Mouse (Mus musculus) neural tube, embryonic 15.5 days (tissue): ENCODE results near the gene Vkorc1. TPM values are rescaled to one million over a fixed set of nuclear protein-coding genes. Genes with fewer than 3 reads are reported as not detected.

Experiments
- ATAC-seq: fragments of 200-750 bp; cut with Nextera tagmentation; 2 replicates; pipeline ENCODE4 v1.8.0; 2017; ENCODE audit warnings: mild to moderate bottlenecking, moderate TSS enrichment, moderate library complexity; ENCODE audit not compliant: low FRiP score
- H3K27ac ChIP-seq: fragments of 300-500 bp; sonication (generic); replicated peaks from 2 replicates; pipeline ENCODE4 v1.5.1; 2015; ENCODE audit warnings: mild to moderate bottlenecking, inconsistent platforms
- H3K27me3 ChIP-seq: fragments of 300-500 bp; sonication (generic); replicated peaks from 2 replicates; pipeline ENCODE4 v1.6.1; 2015; ENCODE audit warnings: inconsistent platforms
- H3K36me3 ChIP-seq: fragments of 300-500 bp; sonication (generic); 2 replicates; pipeline ENCODE4 v1.6.1; 2015; ENCODE audit warnings: inconsistent platforms
- H3K4me1 ChIP-seq: fragments of 300-500 bp; sonication (generic); 2 replicates; pipeline ENCODE4 v1.6.1; 2015; ENCODE audit warnings: inconsistent platforms
- H3K4me2 ChIP-seq: fragments of 300-500 bp; sonication (generic); 2 replicates; pipeline ENCODE4 v1.6.1; 2015; ENCODE audit warnings: inconsistent platforms, mild to moderate bottlenecking, moderate library complexity
- H3K4me3 ChIP-seq: fragments of 300-500 bp; sonication (generic); replicated peaks from 2 replicates; pipeline ENCODE4 v1.5.1; 2015; ENCODE audit warnings: mild to moderate bottlenecking, inconsistent platforms
- H3K9ac ChIP-seq: fragments of 300-500 bp; sonication (generic); replicated peaks from 2 replicates; pipeline ENCODE4 v1.6.1; 2015; ENCODE audit warnings: mild to moderate bottlenecking, inconsistent platforms
- H3K9me3 ChIP-seq: fragments of 300-500 bp; sonication (generic); replicated peaks from 2 replicates; pipeline ENCODE4 v1.6.1; 2016; ENCODE audit warnings: inconsistent platforms
- WGBS: fragments of 180-500 bp; shearing (Covaris S2); methylation state at CpG from one replicate; pipeline ENCODE4 v1.1.7; 2015; ENCODE audit warnings: mixed read lengths; 5-methylcytosine and 5-hydroxymethylcytosine counted together
- polyA plus RNA-seq: library from polyadenylated mRNA; unstranded; fragments of >200 nt; fragmentation: Nextera tagmentation; extraction: Ambion mirVana; gene quantifications from 2 replicates; pipeline ENCODE4 v1.2.1, GENCODE M21; 2015

Gene Vkorc1
- polyA plus RNA-seq, 1 experiment from 2014 or later = 96.0 TPM

GRCm38 (mm10) chr7:127890798-127891197, 4.6 kb downstream of the Vkorc1 start, which contains the start of gene Prss53:
Gene Prss53 (minus strand): TSS chr7:127890970.
- no peak within 1 kb of the TSS for H3K4me3 ChIP-seq
- H3K9me3 ChIP-seq = no peaks in the 10 kb centered on the region
- WGBS = 44% methylated on average over 4 of the region's 4 CpGs
- no peaks in the 10 kb centered on the region for H3K27me3 ChIP-seq
- H3K9ac ChIP-seq = no peak within 1 kb of the TSS
- ATAC-seq = no peak
- no peak within 1 kb of the TSS for H3K4me2 ChIP-seq
- no peak within 1 kb of the TSS for H3K27ac ChIP-seq
- peaks cover 59% of the 10 kb centered on the region for H3K36me3 ChIP-seq
- peaks cover 16% of the 10 kb centered on the region for H3K4me1 ChIP-seq

- WGBS = 64% methylated on average over 3 of the region's 3 CpGs
- H3K9me3 ChIP-seq = no peaks in the 10 kb centered on the region
These were observed 6.6 kb downstream of the Vkorc1 start for GRCm38 (mm10) chr7:127888821-127889220.

GRCm38 (mm10) chr7:127887781-127888180, 7.6 kb downstream of the Vkorc1 start:
- H3K9me3 ChIP-seq = no peaks in the 10 kb centered on the region
- no peak overlapping the region for H3K27ac ChIP-seq
- peaks cover 33% of the 10 kb centered on the region for H3K4me1 ChIP-seq
- H3K36me3 ChIP-seq = peaks cover 77% of the 10 kb centered on the region
- no peak overlapping the region for H3K4me2 ChIP-seq
- 84% methylated on average over 3 of the region's 3 CpGs for WGBS
- H3K9ac ChIP-seq = no peak overlapping the region
- H3K27me3 ChIP-seq = no peaks in the 10 kb centered on the region
- ATAC-seq = no peak
- H3K4me3 ChIP-seq = no peak overlapping the region

More at GRCm38 (mm10) chr7:127888821-127889220, 6.6 kb downstream of the Vkorc1 start:
- Histone ChIP-seq H3K4me2 (no peak overlapping the region), H3K27ac (no peak overlapping the region), H3K4me3 (no peak overlapping the region), H3K4me1 (peaks cover 23% of the 10 kb centered on the region), H3K27me3 (no peaks in the 10 kb centered on the region), H3K9ac (no peak overlapping the region), H3K36me3 (peaks cover 75% of the 10 kb centered on the region)
- ATAC-seq = no peak

DNA sequence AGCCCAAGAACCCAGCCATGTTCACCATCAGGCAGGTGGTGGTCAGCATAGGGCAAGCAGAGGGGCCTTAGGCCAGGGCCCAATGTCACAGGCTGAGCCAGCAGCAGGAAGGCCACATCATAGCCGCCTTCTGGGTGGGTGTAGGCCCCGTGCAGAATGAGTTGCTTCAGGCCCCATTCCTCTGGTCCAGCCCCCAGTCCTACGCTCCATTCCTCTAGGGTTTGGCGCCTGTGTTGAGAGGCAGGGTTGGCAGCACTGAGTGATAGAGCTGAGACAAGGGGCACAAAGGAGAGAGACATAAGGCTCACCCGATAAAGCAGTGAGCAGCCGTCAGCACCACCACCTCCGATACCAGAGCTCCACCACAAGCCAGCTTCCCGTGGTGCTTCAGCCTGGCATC, 8.2 kb downstream of the Vkorc1 start:
- Histone ChIP-seq H3K4me2 (no peak overlapping the region), H3K4me1 (peaks cover 39% of the 10 kb centered on the region), H3K36me3 (peaks cover 79% of the 10 kb centered on the region), H3K27ac (no peak overlapping the region), H3K9me3 (no peaks in the 10 kb centered on the region), H3K27me3 (no peaks in the 10 kb centered on the region), H3K4me3 (no peak overlapping the region), H3K9ac (no peak overlapping the region)
- 87% methylated on average over 8 of the region's 8 CpGs for WGBS
- ATAC-seq = no peak

DNA sequence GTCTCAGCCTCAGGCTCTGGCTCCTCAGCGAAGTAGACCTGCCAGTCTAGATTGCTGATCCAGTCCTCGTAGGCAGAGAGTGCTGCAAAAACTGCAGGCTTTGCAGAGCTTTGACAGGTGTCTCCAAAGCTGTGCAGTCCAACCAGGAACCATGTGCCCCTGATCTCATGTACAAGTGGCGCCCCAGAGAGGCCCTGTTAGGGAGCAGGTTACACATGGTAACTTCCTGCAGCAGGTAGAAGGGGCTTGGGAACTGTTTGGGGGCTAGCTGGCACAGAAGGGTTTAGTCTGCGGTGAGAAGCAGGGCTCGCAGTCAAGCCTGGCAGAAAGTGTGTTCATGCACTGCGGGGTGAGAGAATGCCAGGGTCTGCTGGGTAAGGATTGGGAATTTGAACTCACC, 8.9 kb downstream of the Vkorc1 start:
- no peaks in the 10 kb centered on the region for H3K27me3 ChIP-seq
- no peak overlapping the region for H3K9ac ChIP-seq
- 96% methylated on average over 6 of the region's 6 CpGs for WGBS

GRCm38 (mm10) chr7:127885951-127886350, 9.5 kb downstream of the Vkorc1 start:
- H3K4me3 ChIP-seq = no peak overlapping the region
- peaks cover 85% of the 10 kb centered on the region for H3K36me3 ChIP-seq
- H3K27ac ChIP-seq = no peak overlapping the region
- WGBS = 68% methylated on average over 6 of the region's 6 CpGs
- ATAC-seq = no peak
- no peak overlapping the region for H3K9ac ChIP-seq
- H3K9me3 ChIP-seq = no peaks in the 10 kb centered on the region
- H3K27me3 ChIP-seq = no peaks in the 10 kb centered on the region
- peaks cover 41% of the 10 kb centered on the region for H3K4me1 ChIP-seq
- H3K4me2 ChIP-seq = no peak overlapping the region

More for the DNA sequence above, 8.9 kb downstream of the Vkorc1 start:
- no peaks in the 10 kb centered on the region for H3K9me3 ChIP-seq
- peaks cover 40% of the 10 kb centered on the region for H3K4me1 ChIP-seq
- ATAC-seq = no peak
- H3K36me3 ChIP-seq = peaks cover 81% of the 10 kb centered on the region
- no peak overlapping the region for H3K4me2 ChIP-seq
- no peak overlapping the region for H3K4me3 ChIP-seq
- H3K27ac ChIP-seq = no peak overlapping the region

GRCm38 (mm10) chr7:127880431-127880830, 15.0 kb downstream of the Vkorc1 start:
- 83% methylated on average over 12 of the region's 12 CpGs for WGBS
- ATAC-seq = no peak
- no peak overlapping the region for H3K9ac ChIP-seq
- H3K9me3 ChIP-seq = no peaks in the 10 kb centered on the region
- H3K27me3 ChIP-seq = no peaks in the 10 kb centered on the region
- H3K4me1 ChIP-seq = peaks cover 50% of the 10 kb centered on the region
- no peak overlapping the region for H3K27ac ChIP-seq
- no peak overlapping the region for H3K4me2 ChIP-seq
- no peak overlapping the region for H3K4me3 ChIP-seq
- H3K36me3 ChIP-seq = peaks cover 68% of the 10 kb centered on the region

GRCm38 (mm10) chr7:127879301-127879700, 16.1 kb downstream of the Vkorc1 start:
- 97% methylated on average over 9 of the region's 9 CpGs for WGBS
- H3K27ac ChIP-seq = no peak overlapping the region
- H3K4me2 ChIP-seq = no peak overlapping the region
- peaks cover 45% of the 10 kb centered on the region for H3K4me1 ChIP-seq
- no peaks in the 10 kb centered on the region for H3K27me3 ChIP-seq
- H3K9ac ChIP-seq = no peak overlapping the region
- peaks cover 58% of the 10 kb centered on the region for H3K36me3 ChIP-seq
- H3K4me3 ChIP-seq = no peak overlapping the region
- no peaks in the 10 kb centered on the region for H3K9me3 ChIP-seq
- ATAC-seq = no peak

DNA sequence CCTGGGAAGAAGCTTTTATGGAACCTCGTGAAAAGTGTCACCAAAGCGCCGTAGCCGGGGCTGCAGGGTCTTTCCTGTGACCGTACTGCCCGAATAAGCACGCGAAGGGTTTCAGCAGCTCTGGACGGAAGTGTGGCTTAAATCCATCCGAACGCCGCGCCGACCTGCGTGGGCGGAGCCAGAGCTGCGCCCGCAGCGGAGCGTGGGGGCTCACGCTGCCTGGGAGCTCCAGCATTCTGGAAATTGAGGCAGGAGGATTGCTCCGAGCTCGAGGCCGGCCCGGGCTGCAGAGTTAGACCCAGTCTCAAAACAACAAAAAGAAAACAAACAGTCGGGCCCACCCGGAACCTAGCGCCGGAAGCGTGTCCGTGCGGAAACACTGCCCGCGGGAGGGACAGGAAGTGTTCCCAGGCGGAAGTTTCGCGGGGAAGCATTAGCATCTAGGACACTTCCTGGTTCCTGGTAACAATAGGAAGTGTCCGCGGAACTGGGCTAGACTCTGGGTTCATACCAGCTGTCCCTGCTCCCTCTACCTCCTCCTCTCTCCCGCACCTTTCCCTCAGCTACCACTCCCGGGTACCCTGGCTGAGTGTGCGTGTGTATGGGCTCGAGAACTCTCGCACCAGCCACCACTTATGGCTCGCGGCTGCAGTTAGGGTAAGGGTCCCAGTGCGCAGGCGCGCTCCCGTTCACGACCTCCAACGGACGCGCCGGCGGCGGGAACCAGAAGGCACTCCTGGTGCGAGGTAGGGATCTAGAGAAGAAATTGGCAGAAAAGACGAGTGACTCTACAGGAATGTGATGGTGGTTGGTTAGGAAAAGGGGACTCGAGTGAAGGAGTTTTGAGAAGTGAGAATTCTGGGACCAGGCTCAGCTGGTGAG, 18.7 kb downstream of the Vkorc1 start, which contains the start of gene Zfp668:
Zfp668 (minus strand) TSS at position 362 of the 882 bp plus-strand sequence.
- under 1% methylated on average over 60 of the region's 60 CpGs for WGBS
- Histone ChIP-seq H3K9me3 (no peaks in the 10 kb centered on the region), H3K9ac (peak within 1 kb of the TSS; percentile 98), H3K4me2 (peak within 1 kb of the TSS; percentile 83), H3K36me3 (peaks cover 40% of the 10 kb centered on the region), H3K27ac (peak within 1 kb of the TSS; percentile 100), H3K27me3 (no peaks in the 10 kb centered on the region), H3K4me3 (peak within 1 kb of the TSS; percentile 98), H3K4me1 (peaks cover 42% of the 10 kb centered on the region)
- ATAC-seq = peak; percentile 54

DNA sequence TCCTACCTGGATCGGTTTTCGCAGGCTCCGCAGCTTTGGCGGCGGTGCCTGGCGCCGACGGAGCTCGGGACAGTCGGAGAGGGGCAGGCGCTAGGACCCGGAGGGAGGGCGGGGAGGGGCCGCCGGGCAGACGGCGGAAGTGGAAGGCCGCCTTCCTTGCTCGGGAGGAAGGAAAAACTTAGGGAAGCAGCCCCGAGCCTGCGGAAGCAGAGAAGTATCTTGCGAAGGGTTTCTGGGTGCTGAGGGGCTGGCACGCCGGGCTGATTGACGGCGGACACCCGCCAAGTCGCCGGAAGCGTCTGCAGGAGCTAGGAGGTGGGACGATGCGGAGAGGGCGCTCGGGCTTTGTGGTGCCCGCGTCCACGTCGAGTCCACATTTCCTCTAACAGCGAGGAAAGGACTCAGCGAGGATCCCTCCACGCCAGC, 19.4 kb downstream of the Vkorc1 start, which contains the start of gene Zfp646:
Zfp646 (plus strand) TSS at position 181 of the 426 bp plus-strand sequence.
- ATAC-seq = peak; percentile 92
- peaks cover 44% of the 10 kb centered on the region for H3K4me1 ChIP-seq
- under 1% methylated on average over 41 of the region's 41 CpGs for WGBS

GRCm38 (mm10) chr7:127875627-127876001, 19.8 kb downstream of the Vkorc1 start:
- H3K4me1 ChIP-seq = peaks cover 40% of the 10 kb centered on the region
- 0% methylated on average over 41 of the region's 43 CpGs for WGBS
- peaks cover 33% of the 10 kb centered on the region for H3K36me3 ChIP-seq
- peak overlapping the region; percentile 83 for H3K4me2 ChIP-seq
- ATAC-seq = peak; percentile 95
- peak overlapping the region; percentile 98 for H3K4me3 ChIP-seq
- H3K9me3 ChIP-seq = no peaks in the 10 kb centered on the region
- peak overlapping the region; percentile 98 for H3K9ac ChIP-seq
- H3K27ac ChIP-seq = peak overlapping the region; percentile 100
- no peaks in the 10 kb centered on the region for H3K27me3 ChIP-seq

More for the DNA sequence above, 19.4 kb downstream of the Vkorc1 start, which contains the start of gene Zfp646:
- Histone ChIP-seq H3K4me2 (peak within 1 kb of the TSS; percentile 83), H3K9me3 (no peaks in the 10 kb centered on the region), H3K9ac (peak within 1 kb of the TSS; percentile 98), H3K27ac (peak within 1 kb of the TSS; percentile 100), H3K36me3 (peaks cover 36% of the 10 kb centered on the region), H3K4me3 (peak within 1 kb of the TSS; percentile 98), H3K27me3 (no peaks in the 10 kb centered on the region)
